ENCODE assay signal across 24 mouse cellular contexts in genomic region chr11:22970546-22970945, GRCm38 (mm10). TPM values are rescaled to one million over a fixed set of nuclear protein-coding genes. Genes with fewer than 3 reads are reported as not detected.
"Had no signal": no experiment of that assay in that cellular context is flagged by ENCODE, and none has a peak within 500 bp of the region (broad histone marks: within the 10 kb centered on the region; RNA-seq: fewer than 3 reads in every experiment).

No protein-coding gene starts in this region.

- DNase-seq: gastrocnemius, postnatal 14 days; gastrocnemius, postnatal 36 days; heart, adult 18-20 months; heart, postnatal 10 days; heart, postnatal 36 days; kidney, adult 11 months; kidney, adult 2 months; kidney, adult 9 months; kidney, postnatal 14 days; kidney, postnatal 36 days; layer of hippocampus, adult 9-11 months; layer of hippocampus, postnatal 36 days; left cerebral cortex, postnatal 4 days; liver, embryonic 13.5 days had no signal

- H3K4me3 ChIP-seq: heart, embryonic 10.5 days; heart, embryonic 12.5 days; hindbrain, embryonic 13.5 days; hindbrain, embryonic 15.5 days; kidney, embryonic 15.5 days; limb, embryonic 13.5 days; limb, embryonic 15.5 days had no signal

- H3K4me2 ChIP-seq: heart, embryonic 12.5 days; hindbrain, embryonic 13.5 days; kidney, embryonic 15.5 days; limb, embryonic 13.5 days; limb, embryonic 15.5 days had no signal

- H3K27me3 ChIP-seq: heart, embryonic 12.5 days; hindbrain, embryonic 13.5 days; hindbrain, embryonic 15.5 days; kidney, embryonic 15.5 days; limb, embryonic 13.5 days; limb, embryonic 15.5 days; liver, embryonic 13.5 days had no signal

- H3K9ac ChIP-seq: heart, embryonic 12.5 days; hindbrain, embryonic 13.5 days; hindbrain, embryonic 15.5 days; kidney, embryonic 15.5 days; limb, embryonic 13.5 days; limb, embryonic 15.5 days had no signal

- ATAC-seq: hindbrain, postnatal 0 days; intestine, embryonic 16.5 days had no signal

- H3K27ac ChIP-seq: heart, embryonic 10.5 days; hindbrain, embryonic 13.5 days; hindbrain, embryonic 15.5 days; hindbrain, postnatal 0 days; kidney, embryonic 15.5 days; kidney, postnatal 0 days; limb, embryonic 13.5 days; limb, embryonic 15.5 days had no signal

RNA-seq across cellular contexts. Expression of gene Gm28048, which starts 11.3 kb away (rescaled TPM):
- total RNA-seq: hindbrain, postnatal 0 days had no signal
